Mouse (Mus musculus): ENCODE measurements around the gene Arid2.
"Not testable (repeated sequence)": the region's sequence is repeated elsewhere in the genome, so short reads cannot be mapped to it uniquely, and the experiment has no call there.

Arid2 gene

GRCm38 (mm10) chr15:96434202-96434601 is 146.9 kb downstream of the Arid2 start:
- no peak for DNase-seq

GRCm38 (mm10) chr15:96441480-96441879 is 154.2 kb downstream of the Arid2 start:
- not testable (repeated sequence) for DNase-seq

GRCm38 (mm10) chr15:96446785-96447184 is 159.5 kb downstream of the Arid2 start:
- DNase-seq = no peak

- no peak for DNase-seq
Observed at GRCm38 (mm10) chr15:96448656-96449299, 161.5 kb downstream of the Arid2 start.

- DNase-seq = no peak
Observed at GRCm38 (mm10) chr15:96453346-96453745, 166.0 kb downstream of the Arid2 start.
